Mouse (Mus musculus) lung, embryonic 15.5 days (tissue): ENCODE data around the gene Epb41l1. TPM values are rescaled to one million over a fixed set of nuclear protein-coding genes. Genes with fewer than 3 reads are reported as not detected.
"Not testable (repeated sequence)": the region's sequence is repeated elsewhere in the genome, so short reads cannot be mapped to it uniquely, and the experiment has no call there.

ENCODE experiments used
- ATAC-seq: fragments of 200-750 bp; cut with Nextera tagmentation; 2 replicates; pipeline ENCODE4 v1.8.0; 2017; ENCODE audit warnings: moderate number of reproducible peaks, borderline replicate concordance; ENCODE audit not compliant: low FRiP score, low TSS enrichment; ENCODE audit errors: extremely low read depth
- H3K27ac ChIP-seq: fragments of 300-500 bp; sonication (generic); 2 replicates; pipeline ENCODE4 v1.5.1; 2015; ENCODE audit warnings: moderate library complexity, mild to moderate bottlenecking, inconsistent platforms
- H3K27me3 ChIP-seq: fragments of 300-500 bp; sonication (generic); 2 replicates; pipeline ENCODE4 v1.6.1; 2015; ENCODE audit warnings: inconsistent platforms
- H3K36me3 ChIP-seq: fragments of 300-500 bp; sonication (generic); 2 replicates; pipeline ENCODE4 v1.6.1; 2015; ENCODE audit warnings: inconsistent platforms
- H3K4me1 ChIP-seq: fragments of 300-500 bp; sonication (generic); 2 replicates; pipeline ENCODE4 v1.6.1; 2015; ENCODE audit warnings: inconsistent platforms
- H3K4me2 ChIP-seq: fragments of 300-500 bp; sonication (generic); 2 replicates; pipeline ENCODE4 v1.6.1; 2015; ENCODE audit warnings: inconsistent platforms, mild to moderate bottlenecking, moderate library complexity
- H3K4me3 ChIP-seq: fragments of 300-500 bp; sonication (generic); 2 replicates; pipeline ENCODE4 v1.5.1; 2015; ENCODE audit warnings: mild to moderate bottlenecking, inconsistent platforms
- H3K9ac ChIP-seq: fragments of 300-500 bp; sonication (generic); 2 replicates; pipeline ENCODE4 v1.6.1; 2015; ENCODE audit warnings: inconsistent platforms
- H3K9me3 ChIP-seq: fragments of 300-500 bp; sonication (generic); 2 replicates; pipeline ENCODE4 v1.6.1; 2016; ENCODE audit warnings: inconsistent platforms
- WGBS: fragments of 180-500 bp; shearing (Covaris S2); methylation state at CpG from one replicate; pipeline ENCODE4 v1.1.7; 2015; 5-methylcytosine and 5-hydroxymethylcytosine counted together
- polyA plus RNA-seq: library from polyadenylated mRNA; unstranded; fragments of >200 nt; fragmentation: Nextera tagmentation; extraction: Ambion mirVana; gene quantifications from 2 replicates; pipeline ENCODE4 v1.2.1, GENCODE M21; 2015

Epb41l1 gene
- polyA plus RNA-seq, 1 experiment from 2014 or later: 2.8 TPM

- no peak overlapping the region for H3K4me3 ChIP-seq
- H3K27ac ChIP-seq: no peak overlapping the region
- H3K36me3 ChIP-seq: no peaks in the 10 kb centered on the region; the same call in 1 of the 2 replicates
- 81% methylated on average over 9 of the region's 9 CpGs for WGBS
- no peaks in the 10 kb centered on the region for H3K27me3 ChIP-seq
- no peak overlapping the region for H3K4me2 ChIP-seq
- no peak overlapping the region for H3K9ac ChIP-seq
- H3K9me3 ChIP-seq: no peaks in the 10 kb centered on the region
- ATAC-seq: peak; percentile 20; the same call in 1 of the 2 replicates
- 0 out of 2 replicates have a peak, but pooled peaks cover 6% of the 10 kb centered on the region for H3K4me1 ChIP-seq
Observed at GRCm38 (mm10) chr2:156494465-156494864, 73.8 kb downstream of the Epb41l1 start.

DNA sequence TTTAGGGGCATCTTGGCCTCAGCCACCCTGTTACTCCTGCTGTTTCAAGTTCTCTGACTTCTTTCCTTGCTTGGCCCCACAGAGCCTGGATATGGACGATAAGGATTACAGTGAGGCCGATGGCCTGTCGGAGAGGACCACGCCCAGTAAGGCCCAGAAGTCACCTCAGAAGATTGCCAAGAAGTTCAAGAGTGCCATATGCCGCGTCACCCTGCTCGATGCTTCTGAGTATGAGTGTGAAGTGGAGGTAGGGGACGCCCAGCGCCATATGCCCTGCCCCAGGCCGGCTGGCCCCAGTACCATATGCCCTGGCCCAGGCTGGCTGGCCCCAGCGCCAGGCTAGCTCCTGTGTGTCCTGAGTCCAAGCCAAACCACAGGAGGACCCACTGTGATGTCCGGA is 74.2 kb downstream of the Epb41l1 start:
- no peak overlapping the region for H3K9ac ChIP-seq
- H3K27me3 ChIP-seq: no peaks in the 10 kb centered on the region
- ATAC-seq: peak; percentile 29; the same call in 1 of the 2 replicates
- no peak overlapping the region for H3K4me2 ChIP-seq
- 83% methylated on average over 12 of the region's 12 CpGs for WGBS
- 0 out of 2 replicates have a peak, but pooled peaks cover 4% of the 10 kb centered on the region for H3K4me1 ChIP-seq
- peaks cover under 1% of the 10 kb centered on the region; the same call in 1 of the 2 replicates for H3K36me3 ChIP-seq
- no peaks in the 10 kb centered on the region for H3K9me3 ChIP-seq
- H3K4me3 ChIP-seq: no peak overlapping the region
- no peak overlapping the region for H3K27ac ChIP-seq

DNA sequence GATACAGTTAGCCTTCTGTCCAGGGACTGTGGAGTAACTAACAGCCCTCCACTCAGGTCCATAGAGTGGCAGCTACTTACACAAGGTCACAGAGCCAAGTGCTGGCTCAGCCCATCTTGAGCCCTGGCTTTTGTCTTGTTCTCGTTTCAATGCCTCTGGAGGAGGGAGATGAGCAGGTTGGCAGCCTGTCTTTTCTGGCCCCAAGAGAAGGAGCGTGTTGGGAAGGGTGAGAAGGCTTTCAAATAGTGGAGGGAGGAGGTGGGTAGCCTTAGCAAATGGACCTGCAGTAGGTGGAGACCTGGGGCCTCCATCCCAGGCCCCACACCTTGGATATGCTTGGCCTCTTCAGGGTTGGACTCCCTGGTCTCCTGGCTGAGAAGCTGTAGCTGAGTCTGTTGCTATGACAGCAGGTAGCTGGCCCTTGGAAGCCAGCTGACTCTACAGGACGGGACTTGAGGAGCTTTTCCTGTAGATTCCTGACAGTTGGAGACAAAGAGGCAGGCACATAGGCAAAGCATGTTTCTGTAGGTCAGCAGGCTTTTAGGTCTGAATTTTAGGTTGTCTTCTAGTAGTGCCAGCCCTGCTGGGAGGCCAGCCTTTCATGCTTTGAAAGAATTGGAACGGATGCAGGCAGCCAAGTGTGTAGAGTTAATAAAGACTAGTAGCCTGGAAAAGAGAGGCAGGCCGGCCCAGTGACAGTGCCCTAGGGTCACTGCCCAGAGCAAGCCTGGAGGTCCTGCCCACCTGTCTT is 76.3 kb downstream of the Epb41l1 start:
- H3K4me2 ChIP-seq: no peak overlapping the region
- H3K36me3 ChIP-seq: peaks cover 5% of the 10 kb centered on the region; the same call in 1 of the 2 replicates
- ATAC-seq: no peak
- H3K27me3 ChIP-seq: no peaks in the 10 kb centered on the region
- no peak overlapping the region for H3K9ac ChIP-seq
- no peak overlapping the region for H3K4me3 ChIP-seq
- H3K4me1 ChIP-seq: no peaks in the 10 kb centered on the region
- H3K9me3 ChIP-seq: no peaks in the 10 kb centered on the region
- H3K27ac ChIP-seq: no peak overlapping the region
- 68% methylated on average over 5 of the region's 5 CpGs for WGBS

DNA sequence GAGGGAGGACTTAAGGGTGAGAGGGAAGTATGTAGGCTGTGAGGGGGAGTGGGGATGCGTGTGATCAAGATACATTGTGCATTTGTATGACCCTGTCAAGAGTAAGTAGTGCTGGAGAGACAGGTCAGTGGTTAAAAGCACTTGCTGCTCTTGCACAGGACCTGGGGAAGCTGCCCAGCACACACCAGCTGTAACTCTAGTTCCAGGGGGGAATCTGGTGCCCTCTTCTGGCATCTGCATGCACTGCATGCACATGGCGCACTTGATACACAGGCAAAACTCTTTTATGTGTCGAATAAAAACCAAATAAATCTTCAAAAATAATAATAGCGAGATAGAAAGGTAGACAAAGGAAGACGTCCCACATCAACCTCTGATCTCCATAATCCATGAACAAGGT is 77.2 kb downstream of the Epb41l1 start:
- Histone ChIP-seq H3K9me3 (no peaks in the 10 kb centered on the region), H3K4me2 (no peak overlapping the region), H3K36me3 (peaks cover 5% of the 10 kb centered on the region; the same call in 1 of the 2 replicates), H3K9ac (no peak overlapping the region), H3K27me3 (no peaks in the 10 kb centered on the region), H3K4me3 (no peak overlapping the region), H3K4me1 (no peaks in the 10 kb centered on the region), H3K27ac (no peak overlapping the region)
- WGBS: 37% methylated on average over 5 of the region's 5 CpGs
- no peak for ATAC-seq

- H3K9ac ChIP-seq: no peak overlapping the region
- H3K4me2 ChIP-seq: no peak overlapping the region
- H3K9me3 ChIP-seq: no peaks in the 10 kb centered on the region
- H3K27ac ChIP-seq: no peak overlapping the region
- 0 out of 2 replicates have a peak, but pooled peaks cover 14% of the 10 kb centered on the region for H3K36me3 ChIP-seq
- H3K4me3 ChIP-seq: no peak overlapping the region
- H3K4me1 ChIP-seq: peaks cover 13% of the 10 kb centered on the region
- no peak for ATAC-seq
- H3K27me3 ChIP-seq: no peaks in the 10 kb centered on the region
- 88% methylated on average over 1 of the region's 1 CpGs for WGBS
Observed at GRCm38 (mm10) chr2:156501025-156501424, 80.3 kb downstream of the Epb41l1 start.

- 51% methylated on average over 13 of the region's 13 CpGs for WGBS
- Histone ChIP-seq H3K4me1 (peaks cover 13% of the 10 kb centered on the region), H3K27ac (no peak overlapping the region), H3K36me3 (peaks cover 17% of the 10 kb centered on the region; the same call in 1 of the 2 replicates), H3K4me3 (no peak overlapping the region), H3K9ac (no peak overlapping the region), H3K9me3 (no peaks in the 10 kb centered on the region), H3K27me3 (no peaks in the 10 kb centered on the region), H3K4me2 (no peak overlapping the region)
- peak; percentile 78; the same call in 1 of the 2 replicates for ATAC-seq
Observed at GRCm38 (mm10) chr2:156505533-156505932, 84.8 kb downstream of the Epb41l1 start.

- no peak overlapping the region for H3K27ac ChIP-seq
- H3K27me3 ChIP-seq: no peaks in the 10 kb centered on the region
- no peaks in the 10 kb centered on the region for H3K4me1 ChIP-seq
- ATAC-seq: no peak
- H3K9me3 ChIP-seq: no peaks in the 10 kb centered on the region
- no peak overlapping the region for H3K4me2 ChIP-seq
- 81% methylated on average over 7 of the region's 7 CpGs for WGBS
- H3K9ac ChIP-seq: no peak overlapping the region
- H3K4me3 ChIP-seq: no peak overlapping the region
- H3K36me3 ChIP-seq: 0 out of 2 replicates have a peak, but pooled peaks cover 4% of the 10 kb centered on the region
Observed at GRCm38 (mm10) chr2:156512028-156512427, 91.3 kb downstream of the Epb41l1 start.

DNA sequence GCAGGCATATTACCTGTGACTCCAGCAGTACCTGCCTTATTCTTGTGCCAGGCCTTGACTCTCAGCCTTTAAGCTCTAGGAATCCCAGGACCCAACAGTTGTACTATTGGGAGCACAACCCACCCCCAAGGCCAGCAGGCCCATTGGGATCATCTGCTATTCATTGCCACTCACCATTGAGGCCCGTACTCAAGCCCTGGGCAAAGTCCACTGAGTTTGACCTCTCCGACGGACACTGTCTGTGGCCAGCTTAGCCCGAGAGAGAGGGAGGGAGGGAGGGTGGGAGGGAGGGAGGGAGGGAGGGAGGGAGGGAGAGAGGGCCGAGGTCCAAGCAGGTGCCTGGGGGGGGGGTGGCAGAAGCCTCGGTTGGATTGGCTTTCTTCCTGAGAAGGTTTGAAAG is 91.9 kb downstream of the Epb41l1 start:
- Histone ChIP-seq H3K9me3 (no peaks in the 10 kb centered on the region), H3K4me1 (no peaks in the 10 kb centered on the region), H3K4me2 (no peak overlapping the region), H3K27me3 (no peaks in the 10 kb centered on the region), H3K36me3 (0 out of 2 replicates have a peak, but pooled peaks cover 4% of the 10 kb centered on the region), H3K4me3 (no peak overlapping the region), H3K9ac (no peak overlapping the region), H3K27ac (no peak overlapping the region)
- 58% methylated on average over 5 of the region's 6 CpGs for WGBS
- ATAC-seq: no peak

- H3K36me3 ChIP-seq: 0 out of 2 replicates have a peak, but pooled peaks cover 3% of the 10 kb centered on the region
- 85% methylated on average over 9 of the region's 9 CpGs for WGBS
- ATAC-seq: no peak
- H3K9me3 ChIP-seq: no peaks in the 10 kb centered on the region
- no peaks in the 10 kb centered on the region for H3K27me3 ChIP-seq
- no peak overlapping the region for H3K4me2 ChIP-seq
- H3K27ac ChIP-seq: no peak overlapping the region
- no peak overlapping the region for H3K4me3 ChIP-seq
- no peak overlapping the region for H3K9ac ChIP-seq
- no peaks in the 10 kb centered on the region for H3K4me1 ChIP-seq
Observed at GRCm38 (mm10) chr2:156515102-156515501, 94.4 kb downstream of the Epb41l1 start.

- H3K4me1 ChIP-seq: no peaks in the 10 kb centered on the region
- no peaks in the 10 kb centered on the region for H3K36me3 ChIP-seq
- no peak overlapping the region for H3K4me2 ChIP-seq
- no peak overlapping the region for H3K27ac ChIP-seq
- 21% methylated on average over 7 of the region's 7 CpGs for WGBS
- no peaks in the 10 kb centered on the region for H3K27me3 ChIP-seq
- no peak overlapping the region for H3K4me3 ChIP-seq
- no peaks in the 10 kb centered on the region for H3K9me3 ChIP-seq
- no peak for ATAC-seq
- no peak overlapping the region for H3K9ac ChIP-seq
Observed at GRCm38 (mm10) chr2:156515565-156516185, 95.0 kb downstream of the Epb41l1 start.

DNA sequence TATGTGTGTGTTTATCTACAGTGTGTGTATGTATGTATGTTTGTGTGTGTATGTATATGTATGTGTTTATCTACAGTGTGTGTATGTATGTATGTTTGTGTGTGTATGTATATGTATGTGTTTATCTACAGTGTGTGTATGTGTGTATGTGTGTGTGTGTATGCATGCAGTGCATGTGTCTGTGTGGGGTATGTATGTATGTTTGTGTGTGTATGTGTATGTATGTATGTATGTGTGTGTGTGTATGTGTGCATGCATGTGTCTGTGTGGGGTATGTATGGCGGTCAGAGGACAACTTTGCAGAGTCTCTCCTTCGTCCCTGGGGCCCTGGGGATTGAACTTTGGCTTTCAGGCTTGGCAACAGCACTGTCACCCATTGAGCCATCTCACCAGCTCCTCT is 96.0 kb downstream of the Epb41l1 start:
- peak; percentile 73 for ATAC-seq
- H3K27me3 ChIP-seq, H3K4me2 ChIP-seq, H3K9me3 ChIP-seq, H3K27ac ChIP-seq, H3K4me3 ChIP-seq, H3K9ac ChIP-seq, H3K36me3 ChIP-seq, H3K4me1 ChIP-seq: not testable (repeated sequence)
- WGBS: 55% methylated on average over 2 of the region's 2 CpGs

DNA sequence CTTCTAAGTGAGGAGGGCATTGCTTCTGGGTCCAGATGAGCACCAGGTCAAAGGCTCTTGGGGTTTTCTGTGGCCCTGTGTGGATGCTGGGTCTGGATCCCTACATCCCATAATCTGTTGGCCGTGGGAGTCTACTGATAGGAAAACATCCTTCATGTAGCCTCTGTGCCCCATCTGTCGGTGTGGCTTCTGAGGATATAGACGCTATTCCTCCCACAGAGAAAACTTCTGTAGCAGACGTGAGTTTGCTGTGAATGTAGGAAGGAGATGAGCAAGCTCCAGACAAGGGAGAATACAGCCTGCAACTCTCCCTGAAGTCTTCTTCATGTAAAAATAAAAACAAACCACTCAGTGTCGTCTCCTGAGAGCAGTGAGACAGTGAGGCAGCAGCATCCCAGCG is 97.6 kb downstream of the Epb41l1 start:
- no peak overlapping the region for H3K4me2 ChIP-seq
- H3K4me3 ChIP-seq: no peak overlapping the region
- no peak overlapping the region for H3K9ac ChIP-seq
- H3K27me3 ChIP-seq: no peaks in the 10 kb centered on the region
- no peaks in the 10 kb centered on the region for H3K9me3 ChIP-seq
- H3K36me3 ChIP-seq: no peaks in the 10 kb centered on the region
- no peak overlapping the region for H3K27ac ChIP-seq
- 69% methylated on average over 6 of the region's 6 CpGs for WGBS
- ATAC-seq: no peak
- no peaks in the 10 kb centered on the region for H3K4me1 ChIP-seq
